Mouse (Mus musculus) forebrain, embryonic 12.5 days (tissue): ENCODE measurements around the gene Gpm6b. TPM values are rescaled to one million over a fixed set of nuclear protein-coding genes. Genes with fewer than 3 reads are reported as not detected.

Experiments
- ATAC-seq: fragments of 200-750 bp; cut with Nextera tagmentation; 2 replicates; pipeline ENCODE4 v1.8.0; 2017; ENCODE audit warnings: moderate TSS enrichment; ENCODE audit not compliant: low FRiP score
- H3K27ac ChIP-seq: fragments of 300-500 bp; sonication (generic); 2 replicates; pipeline ENCODE4 v1.5.1; 2016; ENCODE audit warnings: mild to moderate bottlenecking
- H3K27me3 ChIP-seq: fragments of 300-500 bp; sonication (generic); 2 replicates; pipeline ENCODE4 v1.6.1; 2016; ENCODE audit warnings: mild to moderate bottlenecking
- H3K36me3 ChIP-seq: fragments of 300-500 bp; sonication (generic); replicated peaks from 2 replicates; pipeline ENCODE4 v1.6.1; 2016; ENCODE audit warnings: mild to moderate bottlenecking
- H3K4me1 ChIP-seq: fragments of 300-500 bp; sonication (generic); 2 replicates; pipeline ENCODE4 v1.6.1; 2016
- H3K4me2 ChIP-seq: fragments of 300-500 bp; sonication (generic); 2 replicates; pipeline ENCODE4 v1.6.1; 2016; ENCODE audit warnings: mild to moderate bottlenecking, moderate library complexity
- H3K4me3 ChIP-seq: fragments of 300-500 bp; sonication (generic); replicated peaks from 2 replicates; pipeline ENCODE4 v1.5.1; 2016; ENCODE audit warnings: mild to moderate bottlenecking
- H3K9ac ChIP-seq: fragments of 300-500 bp; sonication (generic); 2 replicates; pipeline ENCODE4 v1.6.1; 2016; ENCODE audit warnings: mild to moderate bottlenecking
- H3K9me3 ChIP-seq: fragments of 300-500 bp; sonication (generic); 2 replicates; pipeline ENCODE4 v1.6.1; 2016
- WGBS: fragments of 180-500 bp; shearing (Covaris S2); methylation state at CpG from one replicate; pipeline ENCODE4 v1.1.7; 2016; 5-methylcytosine and 5-hydroxymethylcytosine counted together
- polyA plus RNA-seq: library from polyadenylated mRNA; unstranded; fragments of >200 nt; fragmentation: Nextera tagmentation; extraction: Ambion mirVana; gene quantifications from 2 replicates; pipeline ENCODE4 v1.2.1, GENCODE M21; 2016

The Gpm6b gene
- polyA plus RNA-seq, 1 experiment from 2014 or later: 226 TPM

- Histone ChIP-seq H3K9me3 (no peaks in the 10 kb centered on the region), H3K27me3 (peaks cover 35% of the 10 kb centered on the region), H3K4me1 (no peaks in the 10 kb centered on the region), H3K4me3 (no peak overlapping the region), H3K4me2 (0 out of 2 replicates have a peak overlapping the region, but pooled peaks have one; percentile 10), H3K27ac (no peak overlapping the region), H3K36me3 (no peaks in the 10 kb centered on the region), H3K9ac (no peak overlapping the region)
- WGBS: 66% methylated on average over 7 of the region's 7 CpGs
- peak; percentile 41; the same call in 1 of the 2 replicates for ATAC-seq
Measured at GRCm38 (mm10) chrX:166240751-166241150, 2.0 kb downstream of the Gpm6b start.

- no peak overlapping the region for H3K27ac ChIP-seq
- H3K4me1 ChIP-seq: no peaks in the 10 kb centered on the region
- no peak overlapping the region for H3K4me2 ChIP-seq
- H3K36me3 ChIP-seq: no peaks in the 10 kb centered on the region
- H3K4me3 ChIP-seq: no peak overlapping the region
- no peak for ATAC-seq
- 47% methylated on average over 4 of the region's 4 CpGs for WGBS
- H3K27me3 ChIP-seq: peaks cover 30% of the 10 kb centered on the region
- H3K9me3 ChIP-seq: no peaks in the 10 kb centered on the region
- no peak overlapping the region for H3K9ac ChIP-seq
Measured at GRCm38 (mm10) chrX:166243261-166243885, 4.7 kb downstream of the Gpm6b start.

GRCm38 (mm10) chrX:166271489-166271888 is 32.8 kb downstream of the Gpm6b start:
- Histone ChIP-seq H3K36me3 (no peaks in the 10 kb centered on the region), H3K27me3 (peaks cover 21% of the 10 kb centered on the region; the same call in 1 of the 2 replicates), H3K4me2 (no peak overlapping the region), H3K9me3 (no peaks in the 10 kb centered on the region), H3K27ac (peak overlapping the region; percentile 71), H3K4me3 (no peak overlapping the region), H3K9ac (no peak overlapping the region), H3K4me1 (peaks cover 15% of the 10 kb centered on the region)
- ATAC-seq: peak; percentile 89
- 44% methylated on average over 1 of the region's 1 CpGs for WGBS

- no peak overlapping the region for H3K4me3 ChIP-seq
- H3K27ac ChIP-seq: 0 out of 2 replicates have a peak overlapping the region, but pooled peaks have one; percentile 71
- peaks cover 23% of the 10 kb centered on the region; the same call in 1 of the 2 replicates for H3K27me3 ChIP-seq
- H3K4me1 ChIP-seq: peaks cover 15% of the 10 kb centered on the region
- H3K9me3 ChIP-seq: no peaks in the 10 kb centered on the region
- ATAC-seq: no peak
- H3K4me2 ChIP-seq: no peak overlapping the region
- no peaks in the 10 kb centered on the region for H3K36me3 ChIP-seq
- WGBS: 66% methylated on average over 6 of the region's 6 CpGs
- no peak overlapping the region for H3K9ac ChIP-seq
Measured at GRCm38 (mm10) chrX:166272646-166273045, 33.9 kb downstream of the Gpm6b start.

- no peak overlapping the region for H3K4me2 ChIP-seq
- H3K4me3 ChIP-seq: no peak overlapping the region
- WGBS: 91% methylated on average over 1 of the region's 1 CpGs
- no peaks in the 10 kb centered on the region for H3K9me3 ChIP-seq
- no peak overlapping the region for H3K9ac ChIP-seq
- H3K27me3 ChIP-seq: peaks cover 23% of the 10 kb centered on the region
- no peaks in the 10 kb centered on the region for H3K4me1 ChIP-seq
- H3K36me3 ChIP-seq: no peaks in the 10 kb centered on the region
- ATAC-seq: no peak
- no peak overlapping the region for H3K27ac ChIP-seq
Measured at GRCm38 (mm10) chrX:166279861-166280260, 41.1 kb downstream of the Gpm6b start.

- Histone ChIP-seq H3K4me3 (no peak overlapping the region), H3K27ac (peak overlapping the region; percentile 65), H3K4me2 (no peak overlapping the region), H3K4me1 (peaks cover 16% of the 10 kb centered on the region), H3K9ac (no peak overlapping the region), H3K36me3 (no peaks in the 10 kb centered on the region), H3K27me3 (peaks cover 29% of the 10 kb centered on the region), H3K9me3 (no peaks in the 10 kb centered on the region)
- WGBS: 55% methylated on average over 9 of the region's 9 CpGs
- no peak for ATAC-seq
Measured at GRCm38 (mm10) chrX:166286760-166287483, 48.2 kb downstream of the Gpm6b start.

- 66% methylated on average over 3 of the region's 3 CpGs for WGBS
- Histone ChIP-seq H3K9me3 (no peaks in the 10 kb centered on the region), H3K4me2 (no peak overlapping the region), H3K27ac (no peak overlapping the region), H3K36me3 (no peaks in the 10 kb centered on the region), H3K9ac (no peak overlapping the region), H3K27me3 (peaks cover 37% of the 10 kb centered on the region), H3K4me3 (no peak overlapping the region), H3K4me1 (peaks cover 11% of the 10 kb centered on the region)
- ATAC-seq: no peak
Measured at GRCm38 (mm10) chrX:166291266-166291665, 52.6 kb downstream of the Gpm6b start.

- WGBS: 94% methylated on average over 3 of the region's 3 CpGs
- H3K4me3 ChIP-seq: no peak overlapping the region
- H3K27me3 ChIP-seq: peaks cover 33% of the 10 kb centered on the region
- no peaks in the 10 kb centered on the region for H3K9me3 ChIP-seq
- no peak overlapping the region for H3K4me2 ChIP-seq
- no peak for ATAC-seq
- no peaks in the 10 kb centered on the region for H3K4me1 ChIP-seq
- no peaks in the 10 kb centered on the region for H3K36me3 ChIP-seq
- no peak overlapping the region for H3K27ac ChIP-seq
- H3K9ac ChIP-seq: no peak overlapping the region
Measured at GRCm38 (mm10) chrX:166293465-166293864, 54.8 kb downstream of the Gpm6b start.

GRCm38 (mm10) chrX:166302791-166303190 is 64.1 kb downstream of the Gpm6b start:
- Histone ChIP-seq H3K27me3 (peaks cover 19% of the 10 kb centered on the region), H3K36me3 (no peaks in the 10 kb centered on the region), H3K27ac (no peak overlapping the region), H3K9me3 (no peaks in the 10 kb centered on the region), H3K4me1 (no peaks in the 10 kb centered on the region), H3K9ac (no peak overlapping the region), H3K4me2 (no peak overlapping the region), H3K4me3 (no peak overlapping the region)
- no peak for ATAC-seq
- WGBS: 82% methylated on average over 2 of the region's 2 CpGs

- Histone ChIP-seq H3K27ac (no peak overlapping the region), H3K4me1 (no peaks in the 10 kb centered on the region), H3K36me3 (no peaks in the 10 kb centered on the region), H3K4me2 (no peak overlapping the region), H3K27me3 (peaks cover 22% of the 10 kb centered on the region), H3K9me3 (no peaks in the 10 kb centered on the region), H3K4me3 (no peak overlapping the region), H3K9ac (no peak overlapping the region)
- no peak for ATAC-seq
- WGBS: 84% methylated on average over 2 of the region's 2 CpGs
Measured at GRCm38 (mm10) chrX:166304355-166304754, 65.6 kb downstream of the Gpm6b start.

GRCm38 (mm10) chrX:166307437-166308222 is 68.9 kb downstream of the Gpm6b start:
- ATAC-seq: peak; percentile 79; the same call in 1 of the 2 replicates
- Histone ChIP-seq H3K36me3 (no peaks in the 10 kb centered on the region), H3K4me2 (no peak overlapping the region), H3K4me1 (no peaks in the 10 kb centered on the region), H3K4me3 (no peak overlapping the region), H3K27ac (peak overlapping the region; percentile 53; the same call in 1 of the 2 replicates), H3K9ac (no peak overlapping the region), H3K27me3 (peaks cover 23% of the 10 kb centered on the region), H3K9me3 (no peaks in the 10 kb centered on the region)
- 65% methylated on average over 7 of the region's 7 CpGs for WGBS

- Histone ChIP-seq H3K4me1 (no peaks in the 10 kb centered on the region), H3K9ac (no peak overlapping the region), H3K27me3 (peaks cover 26% of the 10 kb centered on the region), H3K36me3 (no peaks in the 10 kb centered on the region), H3K4me2 (no peak overlapping the region), H3K4me3 (no peak overlapping the region), H3K9me3 (no peaks in the 10 kb centered on the region), H3K27ac (no peak overlapping the region)
- no peak for ATAC-seq
- 72% methylated on average over 1 of the region's 1 CpGs for WGBS
Measured at GRCm38 (mm10) chrX:166308798-166309197, 70.1 kb downstream of the Gpm6b start.
